Comparison of ENCODE assay signal across 8 mouse cellular contexts in genomic region chr16:23986176-23986575, GRCm38 (mm10). TPM values are rescaled to one million over a fixed set of nuclear protein-coding genes. Genes with fewer than 3 reads are reported as not detected.
DNase-seq lines count a peak whose midpoint lies in the region; ATAC-seq and TF ChIP-seq lines count a peak whose summit lies in the region.

No protein-coding gene starts in this region.

- H3K36me3 ChIP-seq in heart, embryonic 14.5 days (ENCODE audit: control insufficient read depth, insufficient read depth, low read length): no peaks in the 10 kb centered on the region
- H3K36me3 ChIP-seq in limb, embryonic 15.5 days: no peaks in the 10 kb centered on the region
- no peaks in the 10 kb centered on the region for H3K36me3 ChIP-seq in stomach, embryonic 15.5 days

- no peaks in the 10 kb centered on the region for H3K27me3 ChIP-seq in heart, embryonic 14.5 days (ENCODE audit: control insufficient read depth, insufficient read depth, low read length)
- no peaks in the 10 kb centered on the region for H3K27me3 ChIP-seq in limb, embryonic 15.5 days
- H3K27me3 ChIP-seq in stomach, embryonic 15.5 days (replicated peaks): no peaks in the 10 kb centered on the region

- peak overlapping the region; percentile 95 for H3K9ac ChIP-seq in heart, embryonic 14.5 days (ENCODE audit: low read length)
- H3K9ac ChIP-seq in limb, embryonic 15.5 days: peak overlapping the region; percentile 82; the same call in 1 of the 2 replicates
- H3K9ac ChIP-seq in stomach, embryonic 15.5 days: no peak overlapping the region

- peak overlapping the region; percentile 62; the same call in 1 of the 2 replicates for H3K27ac ChIP-seq in bone marrow, adult 2 months (ENCODE audit: control insufficient read depth, insufficient read depth, low read depth, low read length, poor library complexity)
- peak overlapping the region; percentile 8 to 43; a peak in 1 of 4 replicates for H3K27ac ChIP-seq in heart, embryonic 14.5 days (replicated peaks in 1 of 2; ENCODE audit: control insufficient read depth in 1 of 2, insufficient read depth in 1 of 2, low read depth in 2 of 2, low read length in 2 of 2)
- peak overlapping the region; percentile 35; the same call in 1 of the 2 replicates for H3K27ac ChIP-seq in limb, embryonic 15.5 days
- H3K27ac ChIP-seq in stomach, embryonic 15.5 days: no peak overlapping the region

- no peak for TF ChIP-seq POLR2A in bone marrow, adult 2 months (IDR thresholded peaks at IDR 0.05; ENCODE audit: borderline replicate concordance, control insufficient read depth, low read depth, low read length)

- TF ChIP-seq CTCF in bone marrow, adult 2 months (IDR thresholded peaks at IDR 0.05; ENCODE audit: control insufficient read depth, insufficient read depth, low read length): no peak

- peak; percentile 49 for DNase-seq in kidney, adult 18-20 months
- no peak for DNase-seq in kidney, adult 8-10 months
- no peak for DNase-seq in testis, postnatal 14 days (ENCODE audit: low spot score)
- no peak for DNase-seq in ovary, adult 18-20 months (ENCODE audit: low spot score)

- peak overlapping the region; percentile 90 for H3K4me3 ChIP-seq in bone marrow, adult 2 months (replicated peaks; ENCODE audit: control insufficient read depth, low read depth, low read length)
- H3K4me3 ChIP-seq in heart, embryonic 14.5 days (ENCODE audit: control insufficient read depth in 1 of 2, insufficient read depth in 1 of 2, low read depth in 1 of 2, low read length in 2 of 2): peak overlapping the region in 1 of 2 experiments; percentile 87; a peak in 2 of 4 replicates
- peak overlapping the region; percentile 78 for H3K4me3 ChIP-seq in limb, embryonic 15.5 days
- H3K4me3 ChIP-seq in stomach, embryonic 15.5 days (replicated peaks): peak overlapping the region; percentile 69; the same call in 1 of the 2 replicates

- peak overlapping the region; percentile 99 for H3K4me2 ChIP-seq in heart, embryonic 14.5 days (ENCODE audit: low read length)
- peak overlapping the region; percentile 77 for H3K4me2 ChIP-seq in limb, embryonic 15.5 days
- peak overlapping the region; percentile 75 for H3K4me2 ChIP-seq in stomach, embryonic 15.5 days

- no peak for ATAC-seq in heart, embryonic 14.5 days (ENCODE audit: insufficient number of reproducible peaks, insufficient read depth, low FRiP score, low read depth)
- no peak for ATAC-seq in limb, embryonic 15.5 days (ENCODE audit: insufficient number of reproducible peaks, low FRiP score, low TSS enrichment, low read depth)
- no peak for ATAC-seq in stomach, embryonic 15.5 days (ENCODE audit: insufficient read depth, low FRiP score, low read depth)

- H3K9me3 ChIP-seq in heart, embryonic 14.5 days (ENCODE audit: control insufficient read depth, low read length): no peaks in the 10 kb centered on the region
- no peaks in the 10 kb centered on the region for H3K9me3 ChIP-seq in limb, embryonic 15.5 days
- no peaks in the 10 kb centered on the region for H3K9me3 ChIP-seq in stomach, embryonic 15.5 days

- whole genome bisulfite sequencing in bone marrow, adult 2 months: 1% methylated on average over 3 of the region's 3 CpGs
- 4% methylated on average over 3 of the region's 3 CpGs for WGBS in heart, embryonic 14.5 days
- WGBS in limb, embryonic 15.5 days: 14% methylated on average over 3 of the region's 3 CpGs
- WGBS in stomach, embryonic 15.5 days: 17% methylated on average over 3 of the region's 3 CpGs

- peaks cover 5% of the 10 kb centered on the region; the same call in 1 of the 2 replicates for H3K4me1 ChIP-seq in bone marrow, adult 2 months (ENCODE audit: control insufficient read depth, insufficient read depth, low read length)
- peaks cover 8 to 40% of the 10 kb centered on the region in 2 experiments for H3K4me1 ChIP-seq in heart, embryonic 14.5 days (ENCODE audit: control insufficient read depth in 2 of 2, insufficient read depth in 2 of 2, low read length in 2 of 2)
- peaks cover 49% of the 10 kb centered on the region for H3K4me1 ChIP-seq in limb, embryonic 15.5 days
- H3K4me1 ChIP-seq in stomach, embryonic 15.5 days: peaks cover 15% of the 10 kb centered on the region

RNA-seq across cellular contexts. Expression of gene Gm37419, which starts 2.1 kb away (rescaled TPM):
- polyA plus RNA-seq in bone marrow, adult 2 months (2011; ENCODE audit: insufficient read depth, insufficient read length, low replicate concordance, missing spikeins): not detected in 2 replicates
- polyA plus RNA-seq in heart, embryonic 14.5 days (2014; fragmentation: Nextera tagmentation; extraction: Ambion mirVana): not detected in 2 replicates
- polyA plus RNA-seq in limb, embryonic 15.5 days (2015; fragmentation: Nextera tagmentation; extraction: Ambion mirVana): not detected in 2 replicates
- not detected in 2 replicates for polyA plus RNA-seq in stomach, embryonic 15.5 days (2015; fragmentation: Nextera tagmentation; extraction: Ambion mirVana)

RNA-seq across cellular contexts. Expression of gene Bcl6, which starts 2.5 kb away (rescaled TPM):
- polyA plus RNA-seq in bone marrow, adult 2 months (2011; ENCODE audit: insufficient read depth, insufficient read length, low replicate concordance, missing spikeins): 6.0 and 17.1 TPM in 2 replicates
- polyA plus RNA-seq in heart, embryonic 14.5 days (2014; fragmentation: Nextera tagmentation; extraction: Ambion mirVana): 0.27 and 0.49 TPM in 2 replicates
- polyA plus RNA-seq in limb, embryonic 15.5 days (2015; fragmentation: Nextera tagmentation; extraction: Ambion mirVana): 3.6 and 4.2 TPM in 2 replicates
- 1.3 and 1.4 TPM in 2 replicates for polyA plus RNA-seq in stomach, embryonic 15.5 days (2015; fragmentation: Nextera tagmentation; extraction: Ambion mirVana)

RNA-seq across cellular contexts. Expression of gene Rtp2, which starts 54.0 kb away (rescaled TPM):
- polyA plus RNA-seq in bone marrow, adult 2 months (2011; ENCODE audit: insufficient read depth, insufficient read length, low replicate concordance, missing spikeins): not detected in 2 replicates
- polyA plus RNA-seq in heart, embryonic 14.5 days (2014; fragmentation: Nextera tagmentation; extraction: Ambion mirVana): not detected in 2 replicates
- not detected in 2 replicates for polyA plus RNA-seq in limb, embryonic 15.5 days (2015; fragmentation: Nextera tagmentation; extraction: Ambion mirVana)
- not detected in 2 replicates for polyA plus RNA-seq in stomach, embryonic 15.5 days (2015; fragmentation: Nextera tagmentation; extraction: Ambion mirVana)
